ENCODE assay signal across 25 mouse cellular contexts in genomic region chrX:146959960-146960359, GRCm38 (mm10). TPM values are rescaled to one million over a fixed set of nuclear protein-coding genes. Genes with fewer than 3 reads are reported as not detected.
DNase-seq lines count a peak whose midpoint lies in the region; ATAC-seq and TF ChIP-seq lines count a peak whose summit lies in the region.
"Had no signal": no experiment of that assay in that cellular context is flagged by ENCODE, and none has a peak within 500 bp of the region (broad histone marks: within the 10 kb centered on the region; RNA-seq: fewer than 3 reads in every experiment).

No protein-coding gene starts in this region.

- H3K4me3 ChIP-seq in hindbrain, embryonic 11.5 days (ENCODE audit: low read depth, low read length) = no peak overlapping the region
- no peak overlapping the region for H3K4me3 ChIP-seq in hindbrain, embryonic 12.5 days
- no peak overlapping the region for H3K4me3 ChIP-seq in hindbrain, embryonic 14.5 days (replicated peaks; ENCODE audit: low read length)
- H3K4me3 ChIP-seq in myocyte = no peak overlapping the region
- H3K4me3 ChIP-seq: embryonic facial prominence, embryonic 12.5 days; heart, embryonic 15.5 days; liver, embryonic 15.5 days; midbrain, embryonic 12.5 days had no signal

- TF ChIP-seq POLR2A in myocyte (IDR thresholded peaks at IDR 0.05; ENCODE audit: insufficient read length, low read depth) = no peak

- H3K36me3 ChIP-seq in hindbrain, embryonic 11.5 days (ENCODE audit: control insufficient read depth, insufficient read depth, low read length) = no peaks in the 10 kb centered on the region
- H3K36me3 ChIP-seq in hindbrain, embryonic 12.5 days = no peaks in the 10 kb centered on the region
- no peaks in the 10 kb centered on the region for H3K36me3 ChIP-seq in hindbrain, embryonic 14.5 days (replicated peaks; ENCODE audit: control insufficient read depth, insufficient read depth)
- H3K36me3 ChIP-seq in myocyte (ENCODE audit: control insufficient read depth, insufficient read depth) = no peaks in the 10 kb centered on the region
- H3K36me3 ChIP-seq: embryonic facial prominence, embryonic 12.5 days; heart, embryonic 15.5 days; liver, embryonic 15.5 days; midbrain, embryonic 12.5 days had no signal

- no peak overlapping the region for H3K27ac ChIP-seq in hindbrain, embryonic 11.5 days (ENCODE audit: low read depth, low read length)
- H3K27ac ChIP-seq in hindbrain, embryonic 12.5 days = no peak overlapping the region
- H3K27ac ChIP-seq in hindbrain, embryonic 14.5 days = no peak overlapping the region
- H3K27ac ChIP-seq: embryonic facial prominence, embryonic 12.5 days; heart, embryonic 15.5 days; liver, embryonic 15.5 days; midbrain, embryonic 12.5 days had no signal

- 18% methylated on average over 10 of the region's 10 CpGs for WGBS in hindbrain, embryonic 11.5 days
- 20% methylated on average over 10 of the region's 10 CpGs for WGBS in hindbrain, embryonic 12.5 days
- WGBS in hindbrain, embryonic 14.5 days = 14% methylated on average over 10 of the region's 10 CpGs

- H3K4me2 ChIP-seq in hindbrain, embryonic 11.5 days (replicated peaks; ENCODE audit: low read depth, low read length) = no peak overlapping the region
- no peak overlapping the region for H3K4me2 ChIP-seq in hindbrain, embryonic 12.5 days (replicated peaks)
- peak overlapping the region; percentile 24; the same call in 1 of the 2 replicates for H3K4me2 ChIP-seq in hindbrain, embryonic 14.5 days (replicated peaks)
- peak overlapping the region; percentile 18 for H3K4me2 ChIP-seq in myocyte (ENCODE audit: low read depth)
- H3K4me2 ChIP-seq: embryonic facial prominence, embryonic 12.5 days; heart, embryonic 15.5 days; liver, embryonic 15.5 days; midbrain, embryonic 12.5 days had no signal

- intact Hi-C loops in heart, postnatal 25 days (cut with DNase I) = no loop called here

- no peak overlapping the region for H3ac ChIP-seq in myocyte (ENCODE audit: control insufficient read depth, insufficient read length)

- peaks cover 16% of the 10 kb centered on the region for H3K27me3 ChIP-seq in hindbrain, embryonic 11.5 days (ENCODE audit: control insufficient read depth, insufficient read depth, low read length)
- H3K27me3 ChIP-seq in hindbrain, embryonic 12.5 days = peaks cover 29% of the 10 kb centered on the region
- peaks cover 22% of the 10 kb centered on the region; the same call in 1 of the 2 replicates for H3K27me3 ChIP-seq in hindbrain, embryonic 14.5 days (ENCODE audit: control insufficient read depth, insufficient read depth, low read length)
- peaks cover 6% of the 10 kb centered on the region for H3K27me3 ChIP-seq in myocyte (ENCODE audit: control insufficient read depth, insufficient read depth, insufficient read length)

- H3K79me2 ChIP-seq in myocyte (ENCODE audit: control insufficient read depth, insufficient read depth) = no peaks in the 10 kb centered on the region

- no peaks in the 10 kb centered on the region for H3K4me1 ChIP-seq in hindbrain, embryonic 11.5 days (replicated peaks; ENCODE audit: control insufficient read depth, insufficient read depth, low read length)
- H3K4me1 ChIP-seq in hindbrain, embryonic 12.5 days = no peaks in the 10 kb centered on the region
- H3K4me1 ChIP-seq in hindbrain, embryonic 14.5 days (replicated peaks; ENCODE audit: control insufficient read depth, insufficient read depth, low read length) = no peaks in the 10 kb centered on the region
- H3K4me1 ChIP-seq: embryonic facial prominence, embryonic 12.5 days; heart, embryonic 15.5 days; liver, embryonic 15.5 days; midbrain, embryonic 12.5 days had no signal

- no peak for ATAC-seq in hindbrain, embryonic 11.5 days (ENCODE audit: low FRiP score)
- ATAC-seq in hindbrain, embryonic 12.5 days (ENCODE audit: low FRiP score) = no peak
- ATAC-seq in hindbrain, embryonic 14.5 days (ENCODE audit: low FRiP score) = no peak
- ATAC-seq: activated CD4-positive, CD25-positive, alpha-beta regulatory T cell, adult 4 months; CD4-positive, CD25-positive, alpha-beta regulatory T cell, adult 4 months had no signal

- H3K9ac ChIP-seq in hindbrain, embryonic 11.5 days (ENCODE audit: low read depth, low read length) = no peak overlapping the region
- H3K9ac ChIP-seq in hindbrain, embryonic 12.5 days = no peak overlapping the region
- H3K9ac ChIP-seq in hindbrain, embryonic 14.5 days = no peak overlapping the region
- H3K9ac ChIP-seq: embryonic facial prominence, embryonic 12.5 days; heart, embryonic 15.5 days; liver, embryonic 15.5 days; midbrain, embryonic 12.5 days had no signal

- DNase-seq in hindbrain, embryonic 11.5 days (ENCODE audit: low spot score) = peak; percentile 16
- DNase-seq in brain, adult 2 months (ENCODE audit: low read depth, low spot score) = peak; percentile 47
- DNase-seq in hindbrain, embryonic 14.5 days (ENCODE audit: low spot score) = no peak
- DNase-seq in heart, postnatal 25 days (ENCODE audit: low spot score) = no peak
- DNase-seq in layer of hippocampus, adult 11-12 months (ENCODE audit: low spot score) = no peak
- DNase-seq: cerebellum, adult 18-20 months; heart, adult 11 months; kidney, adult 8-10 months; kidney, postnatal 4 days; lung, postnatal 14 days; right cerebral cortex, adult 18-20 months; thymus, postnatal 14 days had no signal

- no peaks in the 10 kb centered on the region for H3K9me3 ChIP-seq in hindbrain, embryonic 11.5 days (ENCODE audit: control insufficient read depth, low read length)
- no peaks in the 10 kb centered on the region for H3K9me3 ChIP-seq in hindbrain, embryonic 12.5 days (replicated peaks)
- H3K9me3 ChIP-seq in hindbrain, embryonic 14.5 days (ENCODE audit: control insufficient read depth, low read length) = no peaks in the 10 kb centered on the region
- H3K9me3 ChIP-seq: embryonic facial prominence, embryonic 12.5 days; heart, embryonic 15.5 days; liver, embryonic 15.5 days; midbrain, embryonic 12.5 days had no signal

TF ChIP-seq in myocyte, 11 proteins besides CTCF, POLR2A, EP300 and RAD21:
- no peak for TF ChIP-seq CEBPB (IDR thresholded peaks at IDR 0.05; ENCODE audit: insufficient read depth, poor library complexity, severe bottlenecking)
- TF ChIP-seq SRF (IDR thresholded peaks at IDR 0.05; ENCODE audit: control insufficient read depth, insufficient read length, low read depth) = no peak
- no peak for TF ChIP-seq REST (IDR thresholded peaks at IDR 0.05; ENCODE audit: insufficient read depth, insufficient read length)
- no peak for TF ChIP-seq MYOD1 (IDR thresholded peaks at IDR 0.05; ENCODE audit: control insufficient read depth in 1 of 3, insufficient read length in 2 of 3, low read depth in 2 of 3)
- TF ChIP-seq USF1 (IDR thresholded peaks at IDR 0.05; ENCODE audit: low read depth) = no peak
- TF ChIP-seq POLR2AphosphoS2 (IDR thresholded peaks at IDR 0.05; ENCODE audit: insufficient read length, low read depth) = no peak

RNA-seq across cellular contexts. Expression of gene Htr2c, which starts 2.4 kb away (rescaled TPM):
- polyA plus RNA-seq in hindbrain, embryonic 11.5 days (2014; fragmentation: Nextera tagmentation; extraction: Ambion mirVana) = 3.9 and 4.4 TPM in 2 replicates
- 6.9 and 10.1 TPM in 2 replicates for polyA plus RNA-seq in hindbrain, embryonic 12.5 days (2016; fragmentation: Nextera tagmentation; extraction: Ambion mirVana)
- 15.5 and 20.0 TPM in 2 replicates for polyA plus RNA-seq in hindbrain, embryonic 14.5 days (2014; fragmentation: Nextera tagmentation; extraction: Ambion mirVana)
- not detected for polyA plus RNA-seq in myocyte (2012; fragmentation: generic; extraction: Trizol)
- total RNA-seq in heart, postnatal 25 days (2021) = not detected
- total RNA-seq: gastrocnemius, adult 18-20 months; neutrophil, adult 5-6 weeks had no signal
- polyA plus RNA-seq: activated CD4-positive, CD25-positive, alpha-beta regulatory T cell, adult 4 months; CD4-positive, CD25-positive, alpha-beta regulatory T cell, adult 4 months; heart, embryonic 15.5 days; limb, embryonic 11.5 days; liver, embryonic 15.5 days; spleen, adult 2 months; stomach, embryonic 16.5 days had no signal

Comparison
In these comparisons a context has a peak if more than half of its experiments do, and no peak if none do; other contexts are left out.
1. DNase-seq: peak in hindbrain, embryonic 11.5 days (single experiment) and brain, adult 2 months (single experiment); none in hindbrain, embryonic 14.5 days (single experiment), heart, postnatal 25 days (single experiment) and layer of hippocampus, adult 11-12 months (single experiment).
2. H3K4me2 ChIP-seq: peak in hindbrain, embryonic 14.5 days (single experiment) and myocyte (single experiment); none in hindbrain, embryonic 11.5 days (single experiment) and hindbrain, embryonic 12.5 days (single experiment).